Mouse (Mus musculus) inflammation-experienced regulatory T-cells, adult 6 months (primary cell): ENCODE results near the gene Gm17018. TPM values are rescaled to one million over a fixed set of nuclear protein-coding genes. Genes with fewer than 3 reads are reported as not detected.

Experiments
- ATAC-seq: one replicate; pipeline ENCODE4 v1.8.0; 2017
- polyA plus RNA-seq, 3 experiments: library from polyadenylated mRNA; unstranded; fragments of 100-300 nt; shearing (Covaris generic); gene quantifications; one replicate each; pipeline ENCODE4 v1.2.1; 2017

Gene Gm17018
- polyA plus RNA-seq, 3 experiments from 2014 or later, result 58.9 to 75.9 (median 69.8) TPM

- no peak for ATAC-seq
Measured at GRCm38 (mm10) chr19:45589761-45590160, 29.3 kb downstream of the Gm17018 start.

- no peak for ATAC-seq
Measured at GRCm38 (mm10) chr19:45591704-45592103, 31.3 kb downstream of the Gm17018 start.

DNA sequence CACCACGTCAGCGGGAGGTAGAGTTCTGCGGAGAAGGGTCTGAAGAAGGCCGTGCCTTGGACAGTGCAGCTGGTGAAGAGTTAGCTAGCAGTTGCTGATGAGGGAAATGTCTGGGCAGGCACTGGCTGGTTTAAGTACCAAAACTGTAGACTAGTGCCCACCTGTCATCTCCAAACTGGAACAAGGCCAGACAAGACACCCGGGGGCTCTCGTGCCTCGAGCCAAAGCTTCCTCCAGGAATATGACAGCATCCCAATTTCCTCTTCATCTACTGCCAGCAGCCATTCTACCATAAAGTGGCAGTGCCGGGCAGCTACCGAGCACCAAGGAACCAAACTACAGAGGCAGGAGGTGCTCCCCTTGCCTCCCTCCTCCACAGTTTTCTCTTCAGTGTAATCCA is 32.5 kb downstream of the Gm17018 start:
- ATAC-seq, result no peak

DNA sequence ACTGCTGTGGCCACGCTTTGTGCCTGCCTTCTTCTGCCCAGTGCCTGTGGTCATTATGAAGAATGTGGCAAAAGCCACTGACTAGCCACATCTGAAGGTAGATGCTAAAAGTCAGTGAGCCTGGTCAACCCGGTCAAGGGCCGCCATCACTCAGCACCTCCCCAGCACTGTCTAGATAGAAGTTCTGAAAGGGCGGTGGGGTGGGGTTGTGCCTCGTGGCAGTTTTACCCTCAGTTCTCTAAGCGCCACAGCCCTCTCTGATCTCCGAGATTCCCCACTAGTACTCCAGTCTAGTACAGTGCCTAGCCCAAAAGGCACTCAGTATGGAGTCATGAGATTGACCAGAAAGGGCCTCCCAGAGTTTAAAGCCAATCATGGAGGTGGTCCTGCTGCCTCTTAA is 33.7 kb downstream of the Gm17018 start:
- ATAC-seq, result no peak

- ATAC-seq, result no peak
Measured at GRCm38 (mm10) chr19:45595481-45595880, 35.1 kb downstream of the Gm17018 start.

- no peak for ATAC-seq
Measured at GRCm38 (mm10) chr19:45596019-45596418, 35.6 kb downstream of the Gm17018 start.

- no peak for ATAC-seq
Measured at GRCm38 (mm10) chr19:45596434-45596833, 36.0 kb downstream of the Gm17018 start.

GRCm38 (mm10) chr19:45597106-45597505 is 36.7 kb downstream of the Gm17018 start:
- ATAC-seq, result no peak

- ATAC-seq, result no peak
Measured at GRCm38 (mm10) chr19:45602606-45603005, 42.2 kb downstream of the Gm17018 start.

GRCm38 (mm10) chr19:45606701-45607100 is 46.3 kb downstream of the Gm17018 start:
- no peak for ATAC-seq

- no peak for ATAC-seq
Measured at GRCm38 (mm10) chr19:45607479-45607878, 47.1 kb downstream of the Gm17018 start.

- ATAC-seq, result no peak
Measured at GRCm38 (mm10) chr19:45608648-45609339, 48.4 kb downstream of the Gm17018 start.

DNA sequence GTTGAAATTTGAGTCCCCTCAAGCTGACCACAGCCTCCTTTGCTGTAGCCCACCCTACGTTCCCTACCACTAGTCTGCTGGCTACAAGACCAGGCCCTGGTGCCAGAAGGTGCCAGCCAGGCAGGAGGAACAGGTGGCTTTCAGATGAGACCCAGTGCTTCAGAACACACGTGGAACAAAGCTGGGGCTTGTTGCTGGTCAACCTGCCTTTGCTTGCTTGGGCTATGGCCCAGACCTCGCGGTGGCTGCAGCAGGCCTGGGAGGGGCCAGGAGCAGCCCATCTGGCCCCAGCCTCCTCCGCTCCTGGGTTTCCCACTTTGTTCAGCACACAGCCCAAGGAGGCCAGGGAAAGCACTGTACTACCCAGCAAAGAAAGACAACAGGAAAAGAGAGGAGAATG is 50.4 kb downstream of the Gm17018 start:
- ATAC-seq, result no peak

DNA sequence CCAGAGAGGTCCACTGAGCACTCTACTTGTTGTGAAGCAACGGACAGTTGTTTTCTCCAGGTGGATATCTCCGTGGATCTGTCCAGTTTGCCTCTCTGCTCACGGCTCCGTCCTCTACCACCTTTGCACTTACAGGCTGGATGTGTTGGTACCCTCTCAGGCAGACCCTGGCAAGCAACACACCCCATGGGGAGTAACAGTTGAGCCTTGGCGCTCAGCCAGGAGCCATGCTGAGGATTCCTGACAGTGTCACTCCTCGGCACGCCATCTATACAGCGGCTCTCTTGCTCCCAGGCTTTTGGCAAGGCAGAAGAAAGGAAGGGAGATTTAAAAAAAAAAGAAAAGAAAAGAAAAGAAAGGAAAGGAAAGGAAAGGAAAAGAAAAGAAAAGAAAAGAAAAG is 54.0 kb downstream of the Gm17018 start:
- no peak for ATAC-seq

- ATAC-seq, result no peak
Measured at GRCm38 (mm10) chr19:45614928-45615327, 54.5 kb downstream of the Gm17018 start.

DNA sequence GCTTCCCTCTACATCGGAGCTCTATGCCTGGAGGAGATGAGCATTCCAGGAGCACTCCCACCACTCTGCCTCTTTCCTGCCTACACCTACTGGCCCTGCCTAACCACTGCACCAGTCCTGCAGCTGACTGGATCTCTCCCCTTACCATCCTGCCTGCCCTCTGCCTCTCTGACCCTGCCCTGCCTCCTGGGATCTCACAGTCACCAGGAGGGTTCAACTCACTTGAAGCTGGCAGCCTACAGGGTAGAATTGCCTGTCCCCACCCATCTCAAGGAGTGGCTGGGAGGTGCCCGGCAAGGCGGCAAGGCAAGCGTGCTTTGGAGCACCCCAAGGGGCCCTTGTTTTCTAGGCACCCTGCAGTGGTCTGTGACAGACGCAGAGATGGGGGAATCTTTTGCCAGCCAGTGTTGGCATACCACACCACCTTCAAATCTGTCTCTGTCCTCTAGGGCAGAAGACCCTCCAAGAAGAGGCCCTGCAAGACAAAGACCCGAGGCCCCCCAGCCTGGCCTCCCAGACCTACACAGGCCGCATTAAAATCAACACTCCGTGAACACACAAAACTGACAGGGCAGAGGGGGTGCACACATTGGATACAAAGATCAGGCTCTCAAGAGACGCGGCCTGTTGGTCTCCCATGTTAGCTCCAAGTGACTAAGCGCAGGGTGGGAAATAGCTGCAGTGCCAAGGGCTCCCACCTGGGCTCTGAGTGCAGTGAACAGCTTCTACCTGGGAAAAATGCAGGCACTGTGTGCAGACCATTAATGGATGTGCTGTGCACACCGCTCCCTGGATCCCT is 55.2 kb downstream of the Gm17018 start:
- ATAC-seq, result no peak

- no peak for ATAC-seq
Measured at GRCm38 (mm10) chr19:45616214-45616518, 55.8 kb downstream of the Gm17018 start.

GRCm38 (mm10) chr19:45616735-45617134 is 56.3 kb downstream of the Gm17018 start:
- ATAC-seq, result no peak

GRCm38 (mm10) chr19:45618184-45618583 is 57.8 kb downstream of the Gm17018 start:
- no peak for ATAC-seq

DNA sequence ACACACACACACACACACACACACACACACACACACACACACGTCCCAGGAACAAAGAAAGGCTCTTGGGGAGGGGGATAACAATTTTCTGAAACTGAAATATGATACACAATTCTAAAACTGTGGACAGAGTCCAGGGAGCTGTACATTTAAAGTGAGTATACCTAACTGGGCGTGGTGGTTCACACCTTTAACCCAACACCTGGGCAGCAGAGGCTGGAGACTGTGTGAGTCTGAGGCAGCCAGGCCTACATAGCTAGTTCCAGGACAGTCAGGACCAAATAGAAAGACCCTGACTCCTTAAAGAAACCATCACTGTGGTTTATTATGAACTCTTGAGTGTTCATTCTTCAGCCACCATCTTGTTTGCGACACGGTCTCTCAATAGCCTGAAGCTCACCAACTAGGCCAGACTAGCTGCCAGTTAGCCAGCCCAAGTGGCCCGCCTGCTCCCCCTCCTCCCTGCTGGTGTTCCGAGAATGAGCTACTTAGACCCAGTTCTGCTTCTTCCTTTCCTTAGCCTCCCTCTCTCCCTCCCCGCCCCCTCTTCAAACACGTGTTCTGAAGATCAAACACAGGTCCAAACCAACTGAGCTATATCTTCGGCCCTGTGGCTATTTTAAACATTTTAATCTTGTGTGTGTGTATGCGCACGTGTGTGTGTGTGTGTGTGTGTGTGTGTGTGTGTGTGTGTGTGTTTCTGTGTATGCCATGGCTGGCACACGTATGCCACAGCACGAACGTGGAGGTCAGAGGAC is 59.5 kb downstream of the Gm17018 start:
- ATAC-seq, result no peak

DNA sequence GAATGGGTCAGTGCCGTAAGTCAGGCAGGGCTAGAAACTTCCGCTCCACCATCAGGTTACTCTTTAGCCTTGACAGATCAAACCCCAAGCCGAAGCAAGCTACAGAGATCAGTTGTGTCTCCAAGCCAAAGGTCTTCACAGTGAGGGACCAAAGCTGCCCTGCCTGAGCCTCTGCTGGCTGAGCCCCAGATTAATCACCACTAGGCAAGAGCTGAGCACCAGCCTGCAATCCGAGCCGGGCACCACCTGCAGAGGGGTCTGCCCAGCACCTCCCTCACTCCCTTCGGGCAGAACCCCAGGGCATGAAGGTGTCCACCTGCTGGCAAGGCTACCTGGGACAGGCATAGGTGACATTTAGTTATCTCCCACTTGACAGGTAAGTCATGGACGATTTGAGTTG is 60.6 kb downstream of the Gm17018 start:
- no peak for ATAC-seq

- no peak for ATAC-seq
Measured at GRCm38 (mm10) chr19:45622144-45622543, 61.7 kb downstream of the Gm17018 start.

GRCm38 (mm10) chr19:45623710-45624109 is 63.3 kb downstream of the Gm17018 start:
- no peak for ATAC-seq

DNA sequence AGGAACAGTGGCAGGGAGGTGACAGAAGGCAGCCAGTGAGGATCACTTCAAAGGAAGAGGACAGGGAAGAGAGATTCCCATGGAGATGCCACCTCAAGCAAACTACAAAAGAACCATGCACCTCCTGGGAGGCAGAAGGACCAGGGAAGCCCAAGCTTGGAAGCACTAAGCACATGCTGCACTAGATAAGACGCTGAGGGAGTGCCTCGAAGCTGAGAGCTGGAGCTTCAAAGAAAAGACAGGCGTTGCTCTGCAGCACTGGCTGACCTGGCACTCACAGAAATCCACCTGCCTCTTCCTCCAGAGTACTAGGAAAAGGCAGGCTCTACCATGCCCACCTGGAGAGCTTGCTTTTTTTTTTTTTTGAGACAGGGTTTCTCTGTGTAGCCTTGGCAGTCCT is 66.6 kb downstream of the Gm17018 start:
- ATAC-seq, result no peak
